Mouse (Mus musculus) megakaryocyte-erythroid progenitor cell, adult 5-6 weeks (primary cell): ENCODE measurements around the gene Rreb1. TPM values are rescaled to one million over a fixed set of nuclear protein-coding genes. Genes with fewer than 3 reads are reported as not detected.

Experiments
- ATAC-seq: replicated peaks from 2 replicates; pipeline ENCODE4 v1.8.0; 2016; ENCODE audit warnings: mild to moderate bottlenecking, inconsistent platforms; ENCODE audit not compliant: severe bottlenecking, poor library complexity, low FRiP score, low TSS enrichment
- total RNA-seq, 2 experiments: library from RNA; stranded (forward) in 1 of 2; stranded (reverse) in 1 of 2; fragments of 200-1000, 215-1000 nt in 1 of 2; fragments of >200 nt in 1 of 2; fragmentation: Nextera tagmentation in 1 of 2; gene quantifications; 2 replicates each; pipeline ENCODE4 v1.2.3; 2014 to 2017

The Rreb1 gene
- 94.3 and 100 TPM in 2 replicates for total RNA-seq (2014; fragmentation: Nextera tagmentation)
- total RNA-seq (2017): 25.3 and 43.6 TPM in 2 replicates

DNA sequence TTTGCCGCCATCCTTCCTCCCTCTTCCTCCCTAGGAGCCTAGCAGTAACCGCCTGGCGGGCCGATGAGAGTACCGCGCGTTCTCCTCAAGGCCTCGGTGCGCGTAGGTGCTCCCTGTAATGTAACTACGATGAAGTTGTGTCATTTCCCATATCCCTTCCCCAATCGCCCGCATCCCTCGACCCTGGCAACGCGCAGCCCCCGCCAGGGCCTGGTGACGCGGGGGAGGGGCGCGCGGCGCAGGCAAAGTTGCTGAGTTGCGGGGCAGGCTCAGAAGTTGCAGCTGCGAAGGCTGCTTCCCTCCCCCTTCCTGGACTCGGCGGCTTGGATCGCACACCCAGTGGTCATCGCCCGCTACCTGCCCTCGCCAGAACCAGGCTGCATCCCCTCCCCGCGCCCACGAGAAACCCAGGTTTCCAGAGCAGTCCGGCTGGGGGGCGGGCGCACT is at the start of gene Rreb1:
TSS of gene Rreb1 (plus strand) at position 254 of the 447 bp plus-strand sequence.
- peak; percentile 48 for ATAC-seq

- ATAC-seq: no peak
Measured at GRCm38 (mm10) chr13:37728551-37728950, 49.6 kb upstream of the Rreb1 start.

GRCm38 (mm10) chr13:37731914-37732693 is 46.1 kb upstream of the Rreb1 start:
- ATAC-seq: no peak

DNA sequence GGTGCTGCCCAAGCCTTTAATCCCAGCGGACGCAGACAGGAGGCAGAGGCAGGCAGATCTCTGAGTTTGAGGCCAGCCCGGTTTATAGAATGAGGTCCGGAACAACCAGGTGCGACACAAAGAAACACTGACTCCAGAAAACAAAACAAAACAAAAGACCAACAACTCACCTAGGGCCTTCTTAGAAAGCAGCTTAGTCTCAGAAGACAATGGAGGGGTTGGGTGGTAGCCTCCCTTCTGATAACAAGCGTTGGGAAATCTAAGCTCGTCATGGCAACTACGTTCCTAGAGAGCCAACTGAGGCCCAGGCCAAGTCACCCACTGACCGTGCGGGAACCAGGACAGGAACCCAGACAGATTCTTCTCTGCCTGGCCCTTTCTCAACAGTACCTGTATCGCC is 43.7 kb upstream of the Rreb1 start:
- ATAC-seq: no peak

- peak; percentile 45; the same call in 1 of the 2 replicates for ATAC-seq
Measured at GRCm38 (mm10) chr13:37740111-37740510, 38.1 kb upstream of the Rreb1 start.

GRCm38 (mm10) chr13:37740752-37741151 is 37.4 kb upstream of the Rreb1 start:
- ATAC-seq: no peak

DNA sequence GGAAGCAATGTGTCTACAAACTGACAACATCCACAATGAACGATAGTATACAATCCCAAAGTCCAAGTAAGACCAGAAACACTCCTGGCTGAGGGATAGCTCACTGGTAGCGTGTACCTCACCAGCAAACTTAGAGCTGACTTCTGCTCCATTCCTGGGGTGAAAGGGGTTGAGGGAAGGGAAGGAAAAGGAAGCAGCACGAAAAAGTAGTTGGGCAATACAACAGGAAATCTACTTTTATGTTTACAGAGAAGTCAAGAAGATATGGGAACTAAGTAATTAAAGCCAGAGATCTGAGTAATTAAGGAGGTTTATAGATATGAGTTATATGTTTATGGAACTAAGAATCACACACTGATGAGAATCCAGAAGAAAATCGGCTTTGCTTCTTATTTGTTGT is 36.0 kb upstream of the Rreb1 start:
- no peak for ATAC-seq

DNA sequence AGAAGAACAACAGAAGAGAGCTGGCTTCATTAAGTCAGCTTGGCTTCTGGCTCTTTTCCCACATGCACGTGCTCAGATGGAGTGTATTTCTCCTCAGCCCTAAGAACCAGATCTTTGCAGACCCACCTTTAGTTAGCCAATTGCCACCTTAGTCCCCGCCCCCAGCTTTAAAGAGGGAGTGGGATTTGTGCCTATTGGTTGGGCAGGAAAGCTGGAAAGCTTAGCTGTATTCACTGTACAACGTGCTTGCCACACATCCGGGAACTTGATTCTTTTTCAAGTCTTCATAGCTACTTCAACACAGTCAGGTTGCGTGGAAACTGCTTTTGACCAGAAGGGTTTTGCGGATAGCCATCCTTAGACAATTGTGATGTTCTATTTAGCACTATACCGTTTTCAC is 30.7 kb upstream of the Rreb1 start:
- no peak for ATAC-seq

- ATAC-seq: peak; percentile 35; the same call in 1 of the 2 replicates
Measured at GRCm38 (mm10) chr13:37749485-37749884, 28.7 kb upstream of the Rreb1 start.

- ATAC-seq: no peak
Measured at GRCm38 (mm10) chr13:37751154-37751950, 26.8 kb upstream of the Rreb1 start.

DNA sequence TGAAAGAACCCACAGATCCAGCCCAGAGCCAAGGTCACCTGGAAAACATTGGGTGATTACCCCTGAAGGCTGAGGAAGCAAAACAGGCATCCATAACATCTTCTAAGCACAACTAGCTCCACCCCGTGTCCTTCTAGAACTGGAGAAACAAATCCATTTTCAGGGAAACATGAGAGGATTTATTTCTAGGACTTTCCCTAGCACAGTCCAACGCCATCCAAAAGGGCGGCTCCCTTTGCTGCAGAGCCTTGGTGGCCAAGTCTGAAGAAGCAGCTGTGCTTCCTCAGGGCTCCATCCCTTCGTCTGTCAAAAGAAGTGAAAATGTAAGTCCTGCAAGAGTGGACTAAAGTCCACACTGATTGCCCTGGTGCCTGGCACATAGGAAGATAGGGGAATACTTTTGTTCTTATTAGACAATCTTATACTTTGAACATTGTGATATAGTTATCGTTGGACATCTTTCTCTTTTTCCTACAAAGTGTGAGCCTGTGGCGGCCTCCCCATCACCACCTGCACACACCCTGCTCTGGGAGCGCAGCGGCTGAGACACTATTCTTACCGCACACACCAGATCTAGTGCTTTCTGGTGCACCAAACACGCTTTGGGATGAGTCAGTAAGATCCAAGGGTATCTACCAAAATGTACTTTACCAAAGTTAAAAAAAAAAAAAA is 18.7 kb upstream of the Rreb1 start:
- ATAC-seq: peak; percentile 56

DNA sequence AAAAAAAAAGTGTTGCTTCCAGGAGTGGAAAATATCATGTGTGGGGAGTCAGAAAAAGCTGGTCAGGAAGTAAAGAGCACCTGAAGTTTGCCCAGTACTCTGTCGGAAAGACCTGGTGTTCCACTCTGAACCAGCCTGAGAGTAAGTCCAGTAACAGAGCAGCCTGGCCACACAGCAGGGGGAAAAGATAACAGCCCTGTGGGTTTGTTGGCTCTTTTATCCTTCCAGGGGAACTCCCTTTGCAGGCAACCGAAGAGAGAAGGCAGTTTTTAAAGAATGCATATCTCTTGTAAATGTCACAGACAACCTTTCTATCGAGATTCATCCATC is 18.2 kb upstream of the Rreb1 start:
- ATAC-seq: peak; percentile 95

DNA sequence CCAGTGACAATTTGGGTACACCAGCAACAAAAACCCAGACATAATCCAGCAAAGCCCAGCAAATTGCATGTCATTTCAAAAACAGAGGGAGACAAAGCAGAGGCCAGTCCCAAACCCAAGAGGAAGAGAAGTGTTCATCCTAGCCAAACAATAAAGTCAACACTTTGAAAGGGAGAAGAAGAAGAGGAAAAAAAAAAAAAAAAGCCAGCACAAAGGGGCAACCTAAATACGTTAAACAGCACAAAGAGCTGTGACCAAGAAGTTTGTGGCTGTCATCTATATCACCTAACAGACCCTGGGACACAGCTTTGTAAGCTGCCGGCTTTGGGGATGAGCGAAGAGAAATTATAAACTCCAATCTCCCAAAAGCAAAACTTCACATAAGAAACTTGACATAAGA is 17.8 kb upstream of the Rreb1 start:
- ATAC-seq: 0 out of 2 replicates have a peak, but pooled peaks have one; percentile 8

- ATAC-seq: no peak
Measured at GRCm38 (mm10) chr13:37760957-37761941, 17.0 kb upstream of the Rreb1 start.

DNA sequence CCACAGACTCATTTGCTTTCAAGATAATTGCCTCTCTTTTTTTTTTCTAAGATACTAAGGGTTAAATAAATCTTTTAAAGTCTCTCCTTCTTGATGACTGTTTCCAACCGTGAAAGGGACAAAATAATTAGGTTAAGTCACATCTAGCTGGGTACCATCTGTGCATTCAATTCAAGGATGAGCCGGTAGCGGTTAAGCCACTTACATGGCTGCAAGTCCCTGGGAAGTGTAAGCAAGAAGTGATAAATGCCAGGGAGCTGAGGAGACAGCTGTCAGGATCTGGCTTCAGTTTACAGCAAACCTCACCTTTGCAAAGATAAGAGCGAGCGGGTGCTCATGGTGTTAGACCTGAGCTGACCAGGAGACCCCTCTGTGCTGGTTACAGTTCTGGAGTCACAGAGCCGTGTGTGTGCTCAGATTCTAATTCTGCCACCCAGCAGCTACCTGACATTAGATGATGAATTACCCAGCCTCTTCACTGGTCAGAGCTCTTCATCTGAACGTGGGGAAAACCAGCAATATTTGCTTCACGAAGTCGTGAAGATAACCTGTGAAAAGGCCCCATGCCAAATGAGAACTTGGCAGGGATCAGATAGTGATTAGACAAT is 14.3 kb upstream of the Rreb1 start:
- ATAC-seq: no peak

GRCm38 (mm10) chr13:37769777-37770176 is 8.4 kb upstream of the Rreb1 start:
- no peak for ATAC-seq

DNA sequence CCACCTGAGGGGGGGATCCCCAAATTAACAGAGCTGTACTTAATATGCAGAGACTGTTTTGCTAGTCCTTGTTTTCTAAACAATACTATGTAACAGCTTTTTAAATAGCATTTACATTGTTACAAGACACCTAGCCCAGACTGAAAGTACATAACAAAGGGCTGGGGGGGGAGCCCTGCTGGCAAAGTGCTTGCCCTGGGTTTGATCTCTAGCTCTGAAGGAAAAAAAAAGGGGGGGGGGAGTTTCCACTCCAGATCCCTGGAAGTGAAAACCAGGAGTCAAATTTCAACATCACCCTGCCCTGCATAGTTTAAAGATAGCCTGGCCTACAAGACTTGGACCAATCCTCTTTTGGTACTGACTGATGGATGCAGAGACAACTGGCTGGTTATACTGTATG is 4.7 kb upstream of the Rreb1 start:
- ATAC-seq: no peak

- no peak for ATAC-seq
Measured at GRCm38 (mm10) chr13:37776675-37777074, 1.5 kb upstream of the Rreb1 start.
